Mouse (Mus musculus): ENCODE measurements at regions not wholly inside any gene's neighbourhood (a gene's known extent, or its start where the extent isn't known, plus 50 kb on each side); places are given as distances from the start of the nearest gene placed in this dataset.

DNA sequence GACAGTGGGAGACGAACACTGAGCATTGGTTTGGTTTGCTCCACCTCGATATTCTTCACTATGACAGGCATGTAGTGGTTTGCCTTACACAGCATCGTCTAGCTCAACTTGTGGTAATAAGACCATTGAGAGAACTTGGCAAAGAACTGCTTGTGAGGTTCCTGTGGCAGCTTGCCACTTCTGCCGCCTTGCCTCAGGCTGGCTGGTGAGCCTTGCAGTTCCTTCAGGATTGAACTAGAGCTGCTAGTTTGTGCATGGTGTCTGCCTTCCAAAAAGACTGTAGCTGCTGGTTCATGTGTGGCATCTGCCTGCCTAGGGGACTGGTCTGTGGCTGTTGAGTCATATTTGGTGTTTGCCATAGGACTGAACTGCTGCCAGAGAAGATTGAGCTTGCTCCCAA, 110.8 kb downstream of the Plxna1 start:
- Histone ChIP-seq H3K27me3 (no peaks in the 10 kb centered on the region), H3K4me2 (replicated peaks) (no peak overlapping the region), H3K4me1 (no peaks in the 10 kb centered on the region), H3K36me3 (no peaks in the 10 kb centered on the region), H3K27ac (replicated peaks) (no peak overlapping the region), H3K9me3 (no peaks in the 10 kb centered on the region), H3K9ac (replicated peaks) (no peak overlapping the region), H3K4me3 (no peak overlapping the region)
- WGBS: 59% methylated on average over 4 of the region's 4 CpGs
- no peak for ATAC-seq (replicated peaks)

DNA sequence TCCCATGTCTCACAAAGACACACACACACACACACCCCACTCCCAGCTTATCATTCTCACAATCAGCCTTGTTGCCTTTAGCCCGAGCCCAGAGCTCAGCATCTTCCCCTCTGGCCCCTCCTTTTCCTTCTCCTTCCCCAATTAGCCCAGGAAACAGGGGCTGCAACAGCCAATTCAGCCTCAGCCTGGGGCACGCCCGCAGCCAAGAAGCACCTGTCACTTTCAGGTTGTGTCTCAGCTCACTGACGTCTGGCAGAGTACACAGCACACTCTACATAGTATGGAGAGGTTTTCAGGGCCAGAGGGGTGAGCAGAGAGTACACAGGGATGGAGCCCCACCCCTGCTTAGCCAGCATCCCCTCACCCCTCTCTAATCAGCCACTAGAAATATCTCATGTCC, 106.4 kb downstream of the Plxna1 start:
- Histone ChIP-seq H3K4me3 (no peak overlapping the region), H3K9me3 (no peaks in the 10 kb centered on the region), H3K4me1 (no peaks in the 10 kb centered on the region), H3K4me2 (replicated peaks) (no peak overlapping the region), H3K36me3 (no peaks in the 10 kb centered on the region), H3K9ac (replicated peaks) (no peak overlapping the region), H3K27me3 (no peaks in the 10 kb centered on the region), H3K27ac (replicated peaks) (no peak overlapping the region)
- no peak; the same call in 1 of the 2 replicates for ATAC-seq (replicated peaks)
- 38% methylated on average over 4 of the region's 4 CpGs for WGBS

DNA sequence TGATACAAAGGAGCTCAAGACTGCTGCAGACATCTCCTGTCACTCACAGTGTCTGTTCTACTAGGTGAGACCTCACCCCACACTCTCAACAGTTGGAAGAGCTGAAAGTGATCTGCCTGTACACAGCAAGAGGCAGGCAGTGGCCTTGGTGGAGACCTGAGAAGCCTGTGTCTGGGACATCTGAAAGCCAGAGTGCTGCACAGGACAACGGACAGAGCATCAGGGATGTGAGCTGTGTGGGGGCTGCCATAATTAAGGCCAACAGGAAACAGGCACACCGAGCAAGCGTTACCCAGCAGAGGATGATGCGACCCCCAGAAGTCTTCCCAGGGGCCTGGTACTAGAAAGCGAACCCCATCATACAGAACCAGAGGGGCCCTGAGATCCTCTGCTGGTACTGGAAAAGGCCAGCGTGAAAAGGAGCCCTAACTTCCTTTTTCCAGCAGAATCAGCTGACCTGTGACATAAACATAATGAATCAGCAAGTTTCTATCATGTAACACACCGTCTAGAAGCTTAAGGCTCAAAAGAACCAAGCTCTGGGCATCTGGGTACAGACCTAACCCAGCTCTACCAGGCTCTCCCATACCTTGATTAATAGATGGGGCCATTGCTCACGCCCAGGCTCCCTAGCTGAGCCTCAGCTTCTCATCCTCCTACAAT, 105.7 kb downstream of the Plxna1 start:
- Histone ChIP-seq H3K9ac (replicated peaks) (no peak overlapping the region), H3K4me3 (no peak overlapping the region), H3K27ac (replicated peaks) (no peak overlapping the region), H3K36me3 (no peaks in the 10 kb centered on the region), H3K9me3 (no peaks in the 10 kb centered on the region), H3K4me1 (no peaks in the 10 kb centered on the region), H3K27me3 (no peaks in the 10 kb centered on the region), H3K4me2 (replicated peaks) (no peak overlapping the region)
- 72% methylated on average over 8 of the region's 8 CpGs for WGBS
- ATAC-seq (replicated peaks): no peak

DNA sequence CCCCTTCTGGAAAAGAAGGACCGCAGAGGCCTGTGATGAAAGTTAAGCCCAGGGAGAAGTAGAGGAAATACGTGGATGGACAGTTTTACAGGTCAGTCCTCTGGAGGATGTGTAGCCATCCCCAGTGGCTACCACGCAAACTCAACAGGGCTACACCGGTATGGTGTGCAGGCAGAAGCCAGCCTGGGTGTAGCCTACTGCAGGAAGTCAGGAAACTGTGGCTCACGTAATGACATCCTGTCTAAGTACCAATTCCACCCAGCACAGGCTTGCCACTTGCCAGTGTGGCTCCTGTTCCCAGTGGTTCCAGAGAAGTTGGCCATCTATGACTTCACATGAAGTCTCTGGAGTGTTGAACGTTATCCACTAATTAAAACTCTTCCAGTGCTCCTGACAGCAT, 105.0 kb downstream of the Plxna1 start:
- Histone ChIP-seq H3K27ac (replicated peaks) (no peak overlapping the region), H3K36me3 (no peaks in the 10 kb centered on the region), H3K9ac (replicated peaks) (no peak overlapping the region), H3K4me1 (no peaks in the 10 kb centered on the region), H3K4me3 (no peak overlapping the region), H3K27me3 (no peaks in the 10 kb centered on the region), H3K9me3 (no peaks in the 10 kb centered on the region), H3K4me2 (replicated peaks) (no peak overlapping the region)
- ATAC-seq (replicated peaks): no peak
- 93% methylated on average over 6 of the region's 6 CpGs for WGBS

GRCm38 (mm10) chr6:89258140-89258539, 104.3 kb downstream of the Plxna1 start:
- Histone ChIP-seq H3K27me3 (no peaks in the 10 kb centered on the region), H3K4me2 (replicated peaks) (no peak overlapping the region), H3K9me3 (no peaks in the 10 kb centered on the region), H3K9ac (replicated peaks) (no peak overlapping the region), H3K36me3 (no peaks in the 10 kb centered on the region), H3K27ac (replicated peaks) (no peak overlapping the region), H3K4me1 (no peaks in the 10 kb centered on the region), H3K4me3 (no peak overlapping the region)
- 84% methylated on average over 4 of the region's 4 CpGs for WGBS
- ATAC-seq (replicated peaks): no peak

DNA sequence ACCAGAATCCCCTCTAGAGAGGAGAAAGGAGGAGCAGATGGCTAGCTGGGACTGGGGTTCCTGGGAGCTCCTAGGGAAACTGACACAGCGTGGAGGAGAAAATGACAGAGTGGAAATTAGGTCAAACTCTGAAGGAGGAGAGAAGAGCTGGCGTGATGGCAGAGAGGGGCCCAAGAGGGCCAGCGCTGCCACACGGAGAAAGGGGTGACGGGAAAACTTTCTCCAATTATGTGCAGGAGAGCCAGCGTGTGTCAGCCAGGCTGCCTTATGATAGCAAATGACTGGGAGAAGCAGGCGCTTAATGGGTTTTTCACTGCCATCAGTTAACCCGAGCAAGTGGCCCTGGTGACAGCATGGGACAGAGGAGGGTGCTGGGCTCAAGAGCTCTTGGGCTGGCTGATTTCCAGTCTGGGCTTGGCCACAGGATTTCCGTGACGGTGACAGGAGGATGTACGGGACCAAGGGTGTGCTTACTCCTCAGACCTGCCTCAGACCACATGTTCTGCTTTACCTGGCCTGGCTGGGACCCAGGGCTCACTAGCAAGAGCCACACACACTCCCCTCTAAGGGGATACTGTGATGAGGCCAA, 102.9 kb downstream of the Plxna1 start:
- Histone ChIP-seq H3K9ac (replicated peaks) (no peak overlapping the region), H3K4me2 (replicated peaks) (no peak overlapping the region), H3K36me3 (no peaks in the 10 kb centered on the region), H3K27ac (replicated peaks) (no peak overlapping the region), H3K27me3 (no peaks in the 10 kb centered on the region), H3K4me3 (no peak overlapping the region), H3K9me3 (no peaks in the 10 kb centered on the region), H3K4me1 (no peaks in the 10 kb centered on the region)
- ATAC-seq (replicated peaks): no peak
- 69% methylated on average over 11 of the region's 11 CpGs for WGBS

DNA sequence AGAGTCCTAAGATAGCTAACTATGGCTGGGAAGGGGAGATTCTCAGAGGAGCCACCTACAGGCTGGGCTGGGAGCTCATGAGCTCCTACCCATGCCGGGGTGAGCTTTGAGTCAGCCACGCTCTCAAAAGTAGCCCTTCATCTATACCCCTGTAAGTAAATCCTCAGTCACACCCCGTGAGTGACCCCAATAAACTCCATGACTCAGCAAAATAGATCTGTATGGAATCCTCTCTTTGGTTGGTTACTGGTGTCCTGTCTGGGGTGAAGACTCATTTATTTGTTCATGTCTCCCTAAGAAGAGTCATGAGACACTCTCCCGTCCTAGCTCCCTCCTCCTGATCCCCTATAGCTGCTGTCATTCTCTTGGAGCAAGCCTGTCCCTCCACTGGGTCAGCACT, 99.5 kb downstream of the Plxna1 start:
- Histone ChIP-seq H3K36me3 (no peaks in the 10 kb centered on the region), H3K4me1 (0 out of 2 replicates have a peak, but pooled peaks cover 5% of the 10 kb centered on the region), H3K27ac (replicated peaks) (no peak overlapping the region), H3K4me2 (replicated peaks) (no peak overlapping the region), H3K9me3 (no peaks in the 10 kb centered on the region), H3K27me3 (no peaks in the 10 kb centered on the region), H3K4me3 (no peak overlapping the region), H3K9ac (replicated peaks) (no peak overlapping the region)
- WGBS: 75% methylated on average over 4 of the region's 4 CpGs
- ATAC-seq (replicated peaks): no peak

- Histone ChIP-seq H3K4me1 (0 out of 2 replicates have a peak, but pooled peaks cover 5% of the 10 kb centered on the region), H3K4me3 (no peak overlapping the region), H3K9ac (replicated peaks) (no peak overlapping the region), H3K27ac (replicated peaks) (no peak overlapping the region), H3K4me2 (replicated peaks) (no peak overlapping the region), H3K9me3 (no peaks in the 10 kb centered on the region), H3K27me3 (no peaks in the 10 kb centered on the region), H3K36me3 (no peaks in the 10 kb centered on the region)
- WGBS: 78% methylated on average over 3 of the region's 3 CpGs
- no peak for ATAC-seq (replicated peaks)
Observed at GRCm38 (mm10) chr6:89265296-89265695, 97.1 kb downstream of the Plxna1 start.
